Mouse (Mus musculus) thymus, postnatal 14 days (tissue): ENCODE measurements around the gene Tns3.

ENCODE experiments used
- DNase-seq: peaks from one replicate; pipeline ENCODE4 v3.0.0; 2021

The Tns3 gene

GRCm38 (mm10) chr11:8513359-8514253 lies 150.7 kb downstream of the Tns3 start:
- DNase-seq = no peak

GRCm38 (mm10) chr11:8510294-8510693 lies 154.0 kb downstream of the Tns3 start:
- DNase-seq = no peak

DNA sequence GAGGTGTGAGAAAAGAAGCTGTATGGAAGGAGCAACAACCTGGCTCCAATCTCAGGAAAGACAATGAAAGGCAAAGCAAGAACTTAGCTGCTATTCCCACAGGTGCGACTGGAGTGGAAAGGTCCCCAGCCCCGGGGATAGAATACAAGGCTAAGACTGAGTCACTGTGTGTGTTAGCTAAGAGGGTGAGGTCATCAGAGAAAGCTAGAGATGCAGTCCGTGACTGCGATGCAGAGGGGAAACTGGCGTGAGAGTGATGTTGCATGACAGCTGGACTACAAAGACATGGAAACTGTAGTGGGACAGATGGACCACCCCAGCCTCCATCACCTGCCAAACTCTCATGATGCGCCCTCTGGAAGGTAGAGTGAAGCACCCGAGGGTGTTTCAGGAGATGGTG lies 154.7 kb downstream of the Tns3 start:
- DNase-seq = no peak

DNA sequence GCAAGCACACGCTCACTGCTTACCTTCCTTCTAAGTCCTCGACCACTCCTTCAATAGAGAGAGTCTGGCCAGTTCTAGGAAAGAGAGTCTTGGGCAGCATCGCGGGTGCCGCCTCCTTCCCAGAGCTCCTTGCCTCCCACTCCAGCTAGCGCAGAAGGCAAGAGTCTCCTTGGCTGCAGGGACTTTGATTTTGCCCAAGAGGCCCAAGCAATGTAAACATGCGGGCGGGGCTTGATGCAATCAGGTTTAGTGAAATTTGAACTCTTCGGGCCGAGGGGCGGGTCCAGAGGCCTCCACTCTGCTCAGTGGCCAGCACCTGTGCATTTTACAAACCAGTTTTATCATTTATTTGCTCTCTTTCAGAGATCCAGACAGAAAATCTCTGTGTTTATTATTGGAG lies 160.6 kb downstream of the Tns3 start:
- DNase-seq = no peak

DNA sequence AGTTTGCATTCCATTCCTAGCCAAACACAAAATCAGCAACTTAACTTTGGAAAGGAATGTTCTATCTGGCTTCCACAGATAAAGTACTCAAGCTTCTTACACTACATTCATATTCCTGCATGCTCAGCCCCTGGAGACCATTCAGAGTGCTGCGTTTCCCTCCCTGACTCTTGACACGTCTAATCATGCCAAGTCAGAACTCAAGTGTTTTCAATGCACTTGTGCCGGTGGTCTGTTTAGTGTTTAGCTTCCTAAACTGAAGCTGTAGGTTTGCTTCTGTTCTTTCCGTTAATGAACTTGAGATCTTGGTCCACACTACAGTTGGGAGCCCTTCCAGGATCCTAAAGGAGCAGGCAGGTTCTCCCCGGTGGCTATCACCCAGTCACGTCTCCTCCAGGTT lies 163.5 kb downstream of the Tns3 start:
- no peak for DNase-seq

GRCm38 (mm10) chr11:8497136-8497535 lies 167.2 kb downstream of the Tns3 start:
- DNase-seq = no peak

- no peak for DNase-seq
These were observed 167.6 kb downstream of the Tns3 start for GRCm38 (mm10) chr11:8496686-8497085.

DNA sequence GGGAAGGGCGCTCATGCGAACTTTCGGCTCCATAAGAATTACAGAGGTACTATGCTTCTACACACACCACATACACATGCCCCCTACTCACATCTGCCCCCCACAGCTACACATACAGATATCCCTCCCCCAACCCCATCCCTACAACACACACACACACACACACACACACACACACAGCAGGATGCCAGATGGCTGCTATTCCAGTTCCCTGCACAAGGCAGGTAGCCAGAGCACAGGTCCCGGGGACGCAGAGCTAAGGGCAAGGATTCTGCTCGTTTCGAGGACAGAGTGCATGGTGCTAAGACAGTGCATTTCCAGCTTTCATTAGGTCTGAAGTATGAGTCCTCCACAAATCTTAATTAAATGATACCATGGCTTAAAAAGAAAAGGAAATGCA lies 168.5 kb downstream of the Tns3 start:
- no peak for DNase-seq

- DNase-seq = no peak
These were observed 169.3 kb downstream of the Tns3 start for GRCm38 (mm10) chr11:8495036-8495435.

GRCm38 (mm10) chr11:8493931-8494490 lies 170.3 kb downstream of the Tns3 start:
- DNase-seq = no peak

DNA sequence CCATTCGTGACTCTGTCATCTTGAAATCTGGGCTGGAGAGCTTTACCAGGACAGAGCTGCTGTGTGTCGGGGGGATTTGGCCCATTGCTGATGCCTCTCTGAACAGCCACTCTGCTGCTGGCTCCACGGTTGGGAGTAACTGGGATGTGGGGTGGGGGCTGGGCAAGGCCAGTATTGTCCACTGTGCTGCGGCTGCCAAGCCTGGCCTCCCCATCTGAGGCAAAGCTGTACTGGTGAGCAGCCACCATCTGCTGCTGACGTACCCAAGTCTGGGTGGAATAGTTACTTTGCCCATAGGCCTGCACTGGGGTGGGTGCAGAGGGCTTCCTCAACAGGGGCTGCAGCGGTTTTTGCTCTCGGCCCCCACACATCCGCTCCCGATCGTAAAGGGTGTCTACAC lies 172.0 kb downstream of the Tns3 start:
- DNase-seq = no peak

DNA sequence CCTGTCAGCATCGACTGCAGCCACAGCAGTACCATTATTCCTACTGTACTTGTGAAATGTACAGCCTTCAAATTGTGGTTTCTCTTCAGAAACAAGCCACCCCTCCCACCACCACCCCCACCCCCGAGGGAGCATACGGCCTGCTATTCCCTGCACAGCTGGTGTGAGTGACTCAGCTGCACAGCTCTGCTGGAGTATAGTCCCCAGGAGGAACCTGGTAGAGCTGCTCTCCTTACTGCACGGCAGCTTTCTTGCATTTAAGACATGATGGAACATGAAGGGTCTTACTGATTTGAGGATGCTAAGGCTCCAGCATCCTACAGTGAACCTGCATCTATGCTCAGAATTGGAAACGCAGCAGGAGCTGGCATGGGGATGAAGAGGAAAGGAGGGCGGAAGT lies 176.1 kb downstream of the Tns3 start:
- no peak for DNase-seq

DNA sequence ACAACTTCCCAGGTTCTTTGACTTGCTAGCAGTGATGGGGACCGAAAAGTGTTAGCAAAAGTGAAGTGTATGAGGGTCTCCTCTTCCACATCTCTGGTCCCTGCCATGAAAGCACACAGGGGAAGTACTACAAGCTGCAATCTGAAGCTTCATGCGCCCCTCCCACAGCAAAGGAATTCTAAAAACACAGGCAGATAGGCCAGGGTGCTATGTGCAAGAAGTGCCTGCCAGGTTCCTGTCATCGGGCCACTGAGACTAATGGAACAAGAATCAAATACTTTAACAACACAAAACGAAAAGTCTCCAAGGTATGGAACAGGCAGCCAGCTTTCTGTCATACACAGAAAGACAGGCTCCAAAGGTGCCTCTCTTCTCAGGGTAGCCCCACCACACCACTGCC lies 177.8 kb downstream of the Tns3 start:
- no peak for DNase-seq

- no peak for DNase-seq
These were observed 179.8 kb downstream of the Tns3 start for GRCm38 (mm10) chr11:8484538-8484937.

DNA sequence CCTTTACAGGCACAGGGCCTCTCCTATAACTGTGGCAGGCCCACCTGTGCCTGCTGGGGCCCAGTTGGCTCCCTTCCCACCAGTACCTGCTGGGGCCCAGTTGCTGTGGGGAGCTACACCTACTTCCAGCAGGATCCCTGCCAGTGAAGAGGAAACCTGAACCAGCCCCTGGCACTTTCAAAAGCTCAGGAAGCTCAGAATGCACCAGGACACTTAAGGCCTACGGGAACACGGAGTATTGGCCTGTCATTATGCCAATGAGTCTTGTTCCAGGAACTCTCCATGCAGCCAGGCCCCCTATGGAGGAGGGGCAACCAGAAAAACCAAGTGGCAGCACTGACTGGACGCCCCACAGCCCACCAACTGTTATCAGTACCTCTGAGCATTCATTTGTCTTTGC lies 181.6 kb downstream of the Tns3 start:
- no peak for DNase-seq

DNA sequence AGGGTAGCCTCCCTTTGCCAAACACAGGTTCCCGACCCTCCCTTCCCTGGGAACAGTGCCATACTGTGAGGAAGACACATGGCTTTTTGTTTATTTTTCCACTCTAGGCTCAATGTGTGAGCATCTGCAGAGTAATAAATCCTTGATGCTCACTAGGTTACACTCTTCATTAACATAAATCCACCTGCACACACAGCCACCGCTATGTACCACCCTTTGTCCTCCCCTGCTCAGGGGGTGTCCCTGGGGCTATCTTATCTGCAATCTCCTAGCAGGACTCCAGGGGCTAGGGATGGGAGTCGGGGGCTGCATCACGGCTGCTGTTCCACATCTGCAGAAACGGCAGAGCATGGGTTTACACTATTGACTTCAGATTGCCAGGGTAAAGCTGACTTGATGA lies 182.4 kb downstream of the Tns3 start:
- no peak for DNase-seq

DNA sequence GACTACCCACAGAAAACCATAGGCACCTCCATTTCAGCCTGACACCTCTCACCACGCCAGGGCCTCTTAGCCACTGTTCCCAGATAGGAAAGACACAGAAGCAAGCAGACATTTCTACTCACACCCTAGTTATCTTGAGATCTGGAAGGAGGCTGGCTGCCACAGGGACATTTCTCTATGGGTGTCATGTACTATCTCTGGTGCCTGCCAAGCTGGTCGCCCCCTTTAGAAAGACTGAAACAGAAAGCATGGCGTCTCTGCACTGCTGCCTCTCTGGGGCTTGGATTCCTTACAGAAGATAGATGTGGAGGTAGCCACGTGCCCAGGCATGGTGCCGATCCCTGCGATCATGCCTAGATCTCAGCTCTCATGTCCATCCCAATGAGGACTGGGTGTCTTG lies 182.8 kb downstream of the Tns3 start:
- no peak for DNase-seq

DNA sequence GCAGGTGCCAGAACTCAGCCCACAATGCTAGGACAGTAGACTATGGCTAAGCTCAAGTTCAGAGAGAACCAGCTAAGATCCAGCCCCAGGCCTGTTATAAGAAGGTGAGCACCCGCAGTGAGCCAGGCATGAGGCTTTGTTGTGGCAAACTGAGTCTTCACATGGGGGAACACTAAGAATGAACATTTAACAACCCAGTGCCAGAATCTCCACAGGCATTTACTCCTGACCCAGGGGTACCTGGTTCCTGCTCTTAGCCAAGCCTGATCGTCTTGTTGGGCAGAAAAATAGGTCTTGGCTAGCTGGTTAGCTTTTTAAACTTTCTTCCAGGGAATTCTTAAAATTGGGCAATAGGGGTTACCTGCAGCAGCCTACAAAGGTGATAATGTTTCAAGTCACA lies 184.5 kb downstream of the Tns3 start:
- no peak for DNase-seq

- DNase-seq = no peak
These were observed 185.0 kb downstream of the Tns3 start for GRCm38 (mm10) chr11:8479313-8479712.

- no peak for DNase-seq
These were observed 190.7 kb downstream of the Tns3 start for GRCm38 (mm10) chr11:8473616-8474015.

- DNase-seq = no peak
These were observed 191.9 kb downstream of the Tns3 start for GRCm38 (mm10) chr11:8472439-8472838.

GRCm38 (mm10) chr11:8471535-8471934 lies 192.8 kb downstream of the Tns3 start:
- no peak for DNase-seq

- no peak for DNase-seq
These were observed 194.8 kb downstream of the Tns3 start for GRCm38 (mm10) chr11:8469537-8469936.

- DNase-seq = peak; percentile 16
These were observed 195.9 kb downstream of the Tns3 start for GRCm38 (mm10) chr11:8468161-8469091.
